Mouse (Mus musculus) testis, adult 2 months (tissue): ENCODE measurements around the gene Pfn4.

ENCODE experiments used
- CTCF ChIP-seq: fragments of 200-500 bp; IDR thresholded peaks from 2 replicates; pipeline ENCODE4 v1.5.1; 2012; ENCODE audit warnings: low read depth, mild to moderate bottlenecking, inconsistent platforms, low read length, moderate library complexity; ENCODE audit not compliant: control insufficient read depth, insufficient read depth, insufficient replicate concordance
- POLR2A ChIP-seq: fragments of 200-500 bp; IDR thresholded peaks from 2 replicates; pipeline ENCODE4 v1.6.1; 2012; ENCODE audit warnings: low read depth, mild to moderate bottlenecking, inconsistent platforms, low read length, moderate library complexity; ENCODE audit not compliant: control insufficient read depth

DNA sequence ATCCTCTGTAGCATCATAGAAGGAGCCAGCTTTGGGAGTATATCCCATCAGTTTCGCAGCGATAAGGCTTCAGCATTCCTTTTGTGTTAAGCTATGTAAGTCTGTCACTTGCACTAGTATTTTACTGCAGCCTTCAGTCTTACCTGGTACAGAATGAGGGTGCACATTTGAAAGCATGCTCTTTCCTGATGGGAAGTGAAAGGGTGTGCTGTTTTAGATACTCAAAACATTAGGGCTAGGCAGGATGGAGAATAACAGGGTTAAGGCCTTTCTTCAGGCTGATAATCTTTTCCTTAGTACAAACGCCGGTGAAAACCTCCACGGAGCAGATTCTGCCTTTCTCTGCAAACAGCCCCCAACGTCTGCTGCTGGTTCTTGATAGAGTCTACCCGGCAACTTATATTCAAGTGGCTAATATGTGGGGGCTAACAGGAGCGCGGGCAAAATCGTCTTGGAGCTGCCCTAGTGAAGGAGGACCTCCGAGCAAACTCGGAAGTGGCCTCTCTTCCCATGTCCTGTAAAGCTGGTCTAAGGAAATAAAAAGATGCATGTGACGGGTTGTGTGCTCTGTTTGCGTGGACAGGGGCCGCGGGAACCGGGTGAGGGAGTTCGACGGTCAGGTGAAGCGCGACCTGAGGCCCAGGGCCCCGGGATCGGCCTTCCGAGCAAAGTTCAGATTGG, 48.0 kb downstream of the Pfn4 start:
- no peak for TF ChIP-seq CTCF
- TF ChIP-seq POLR2A, result no peak
